Mouse (Mus musculus): ENCODE measurements around the gene Igf2r. TPM values are rescaled to one million over a fixed set of nuclear protein-coding genes. Genes with fewer than 3 reads are reported as not detected.

Igf2r gene
- polyA plus RNA-seq, 1 experiment from 2014 or later, result 121 TPM

GRCm38 (mm10) chr17:12659233-12659632, 110.2 kb downstream of the Igf2r start:
- no peak overlapping the region for H3K4me2 ChIP-seq
- no peaks in the 10 kb centered on the region for H3K36me3 ChIP-seq
- 0 out of 2 replicates have a peak, but pooled peaks cover 4% of the 10 kb centered on the region for H3K27me3 ChIP-seq
- H3K4me3 ChIP-seq, result no peak overlapping the region
- no peak for ATAC-seq (replicated peaks; ENCODE audit: insufficient number of reproducible peaks, insufficient read depth, low FRiP score, low read depth)
- peaks cover 14% of the 10 kb centered on the region for H3K4me1 ChIP-seq (replicated peaks)
- no peak overlapping the region for H3K9ac ChIP-seq
- no peaks in the 10 kb centered on the region for H3K9me3 ChIP-seq (replicated peaks)
- 88% methylated on average over 10 of the region's 10 CpGs for WGBS
- no peak overlapping the region for H3K27ac ChIP-seq

- 81% methylated on average over 7 of the region's 7 CpGs for WGBS
- Histone ChIP-seq H3K9ac (no peak overlapping the region), H3K4me2 (no peak overlapping the region), H3K9me3 (replicated peaks) (no peaks in the 10 kb centered on the region), H3K36me3 (no peaks in the 10 kb centered on the region), H3K4me3 (no peak overlapping the region), H3K27me3 (0 out of 2 replicates have a peak, but pooled peaks cover 4% of the 10 kb centered on the region), H3K27ac (no peak overlapping the region), H3K4me1 (replicated peaks) (peaks cover 10% of the 10 kb centered on the region)
- ATAC-seq (replicated peaks; ENCODE audit: insufficient number of reproducible peaks, insufficient read depth, low FRiP score, low read depth), result no peak
These were observed 110.7 kb downstream of the Igf2r start for GRCm38 (mm10) chr17:12658784-12659183.

DNA sequence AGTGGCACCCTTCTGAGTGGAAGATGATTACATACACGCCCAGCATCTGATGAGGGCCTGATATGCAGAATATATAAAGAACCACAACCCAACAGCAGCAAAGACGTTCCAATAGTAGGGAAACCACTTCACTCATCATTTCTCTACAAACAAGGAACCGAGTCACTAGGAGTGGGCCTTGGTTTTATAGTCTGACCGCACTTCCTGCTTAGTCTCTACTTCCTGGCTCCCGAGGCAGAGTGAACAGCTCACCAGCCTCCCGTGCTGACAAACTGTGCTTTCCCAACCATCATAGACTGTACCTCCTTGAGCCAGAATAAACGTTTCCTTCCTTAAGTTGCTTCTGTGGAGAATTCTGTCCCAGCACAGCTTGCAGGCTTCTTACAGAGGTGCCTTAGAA, 113.6 kb downstream of the Igf2r start:
- Histone ChIP-seq H3K36me3 (no peaks in the 10 kb centered on the region), H3K4me2 (no peak overlapping the region), H3K4me1 (replicated peaks) (peaks cover 18% of the 10 kb centered on the region), H3K27me3 (no peaks in the 10 kb centered on the region), H3K9me3 (replicated peaks) (no peaks in the 10 kb centered on the region), H3K27ac (no peak overlapping the region), H3K4me3 (no peak overlapping the region), H3K9ac (no peak overlapping the region)
- no peak for ATAC-seq (replicated peaks; ENCODE audit: insufficient number of reproducible peaks, insufficient read depth, low FRiP score, low read depth)
- WGBS, result 70% methylated on average over 7 of the region's 7 CpGs

- no peak overlapping the region for H3K4me3 ChIP-seq
- H3K9ac ChIP-seq, result no peak overlapping the region
- no peaks in the 10 kb centered on the region for H3K27me3 ChIP-seq
- ATAC-seq (replicated peaks; ENCODE audit: insufficient number of reproducible peaks, insufficient read depth, low FRiP score, low read depth), result no peak
- 83% methylated on average over 3 of the region's 3 CpGs for WGBS
- no peaks in the 10 kb centered on the region for H3K9me3 ChIP-seq (replicated peaks)
- H3K4me1 ChIP-seq (replicated peaks), result peaks cover 18% of the 10 kb centered on the region
- no peak overlapping the region for H3K27ac ChIP-seq
- H3K36me3 ChIP-seq, result no peaks in the 10 kb centered on the region
- no peak overlapping the region for H3K4me2 ChIP-seq
These were observed 115.4 kb downstream of the Igf2r start for GRCm38 (mm10) chr17:12654061-12654460.

GRCm38 (mm10) chr17:12652604-12653003, 116.9 kb downstream of the Igf2r start:
- Histone ChIP-seq H3K27ac (peak overlapping the region; percentile 43), H3K36me3 (no peaks in the 10 kb centered on the region), H3K9me3 (replicated peaks) (no peaks in the 10 kb centered on the region), H3K9ac (no peak overlapping the region), H3K4me2 (no peak overlapping the region; the same call in 1 of the 2 replicates), H3K4me3 (no peak overlapping the region), H3K27me3 (no peaks in the 10 kb centered on the region), H3K4me1 (replicated peaks) (peaks cover 18% of the 10 kb centered on the region)
- WGBS, result 47% methylated on average over 11 of the region's 11 CpGs
- peak; percentile 73; the same call in 1 of the 2 replicates for ATAC-seq (replicated peaks; ENCODE audit: insufficient number of reproducible peaks, insufficient read depth, low FRiP score, low read depth)

DNA sequence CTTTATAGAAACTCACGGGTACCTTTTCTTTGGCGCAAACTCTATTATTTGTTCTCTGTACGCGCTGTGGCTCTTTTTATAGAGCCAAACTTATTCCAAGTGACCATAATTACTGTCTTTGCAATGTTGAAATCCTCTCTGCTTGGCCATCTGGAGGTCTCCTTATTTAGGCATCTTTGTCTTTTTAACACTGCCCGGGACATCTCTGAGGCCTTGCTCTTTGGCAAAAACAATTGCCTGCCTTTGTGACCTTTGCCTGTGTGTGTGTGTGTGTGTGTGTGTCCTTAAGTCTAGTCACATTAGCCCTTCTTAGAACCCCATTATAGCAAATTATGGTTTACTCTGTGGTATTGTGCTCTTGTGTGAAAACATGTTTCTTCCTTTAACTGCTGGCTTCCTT, 124.0 kb downstream of the Igf2r start:
- Histone ChIP-seq H3K4me3 (no peak overlapping the region), H3K27me3 (no peaks in the 10 kb centered on the region), H3K4me1 (replicated peaks) (no peaks in the 10 kb centered on the region), H3K4me2 (no peak overlapping the region), H3K27ac (no peak overlapping the region), H3K9ac (no peak overlapping the region), H3K36me3 (no peaks in the 10 kb centered on the region), H3K9me3 (replicated peaks) (no peaks in the 10 kb centered on the region)
- no peak for ATAC-seq (replicated peaks; ENCODE audit: insufficient number of reproducible peaks, insufficient read depth, low FRiP score, low read depth)
- WGBS, result 91% methylated on average over 5 of the region's 5 CpGs

GRCm38 (mm10) chr17:12641087-12641486, 128.4 kb downstream of the Igf2r start:
- Histone ChIP-seq H3K36me3 (no peaks in the 10 kb centered on the region), H3K4me1 (replicated peaks) (no peaks in the 10 kb centered on the region), H3K9ac (no peak overlapping the region), H3K4me3 (no peak overlapping the region), H3K27ac (no peak overlapping the region), H3K9me3 (replicated peaks) (no peaks in the 10 kb centered on the region), H3K4me2 (no peak overlapping the region), H3K27me3 (peaks cover 3% of the 10 kb centered on the region; the same call in 1 of the 2 replicates)
- no peak for ATAC-seq (replicated peaks; ENCODE audit: insufficient number of reproducible peaks, insufficient read depth, low FRiP score, low read depth)
- WGBS, result 58% methylated on average over 4 of the region's 4 CpGs

DNA sequence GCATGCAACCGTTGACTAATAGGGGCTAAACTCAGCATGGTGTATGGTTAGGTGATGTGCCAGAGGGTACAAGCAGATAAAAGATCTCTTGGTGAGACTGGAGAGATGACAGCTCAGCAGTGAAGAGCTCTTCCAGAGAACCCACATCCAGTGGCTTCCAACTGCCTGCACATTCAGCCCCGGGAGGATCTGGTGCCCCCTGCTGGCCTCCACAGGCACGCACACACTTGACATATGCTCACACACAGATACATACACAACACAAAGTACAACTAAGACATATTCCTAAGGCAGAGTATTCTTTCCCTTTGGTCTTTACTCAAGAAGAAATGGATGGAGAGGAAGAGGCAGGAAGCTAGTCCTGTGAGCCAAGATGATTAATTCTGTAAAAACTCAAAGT, 129.9 kb downstream of the Igf2r start:
- 91% methylated on average over 3 of the region's 3 CpGs for WGBS
- no peak overlapping the region for H3K9ac ChIP-seq
- no peaks in the 10 kb centered on the region for H3K9me3 ChIP-seq (replicated peaks)
- peaks cover 3% of the 10 kb centered on the region; the same call in 1 of the 2 replicates for H3K27me3 ChIP-seq
- ATAC-seq (replicated peaks; ENCODE audit: insufficient number of reproducible peaks, insufficient read depth, low FRiP score, low read depth), result no peak
- no peak overlapping the region for H3K4me3 ChIP-seq
- H3K27ac ChIP-seq, result no peak overlapping the region
- H3K4me1 ChIP-seq (replicated peaks), result no peaks in the 10 kb centered on the region; the same call in 1 of the 2 replicates
- no peaks in the 10 kb centered on the region for H3K36me3 ChIP-seq
- H3K4me2 ChIP-seq, result no peak overlapping the region

- no peak overlapping the region for H3K9ac ChIP-seq
- peaks cover 3% of the 10 kb centered on the region; the same call in 1 of the 2 replicates for H3K27me3 ChIP-seq
- no peak overlapping the region for H3K4me2 ChIP-seq
- H3K4me3 ChIP-seq, result no peak overlapping the region
- H3K27ac ChIP-seq, result no peak overlapping the region
- ATAC-seq (replicated peaks; ENCODE audit: insufficient number of reproducible peaks, insufficient read depth, low FRiP score, low read depth), result no peak
- H3K4me1 ChIP-seq (replicated peaks), result peaks cover 16% of the 10 kb centered on the region
- 44% methylated on average over 4 of the region's 4 CpGs for WGBS
- H3K36me3 ChIP-seq, result no peaks in the 10 kb centered on the region
- H3K9me3 ChIP-seq (replicated peaks), result no peaks in the 10 kb centered on the region
These were observed 134.7 kb downstream of the Igf2r start for GRCm38 (mm10) chr17:12634814-12635213.

Other genes starting within 250 kb of the Igf2r start
- gene Slc22a2, start 185.5 kb downstream of the Igf2r start, polyA plus RNA-seq (2015; fragmentation: Nextera tagmentation; extraction: Ambion mirVana), result not detected in 2 replicates
- gene Slc22a1, start 93.8 kb downstream of the Igf2r start, polyA plus RNA-seq (2015; fragmentation: Nextera tagmentation; extraction: Ambion mirVana), result 30.5 and 51.0 TPM in 2 replicates
- gene Mas1, start 98.5 kb upstream of the Igf2r start, polyA plus RNA-seq (2015; fragmentation: Nextera tagmentation; extraction: Ambion mirVana), result 0.49 and 0.66 TPM in 2 replicates
- 0.08 TPM in 1 of 2 replicates, not detected in the other for gene Mrgprh, start 106.4 kb upstream of the Igf2r start, polyA plus RNA-seq (2015; fragmentation: Nextera tagmentation; extraction: Ambion mirVana)
- 0.77 and 1.3 TPM in 2 replicates for gene Pnldc1, start 140.6 kb upstream of the Igf2r start, polyA plus RNA-seq (2015; fragmentation: Nextera tagmentation; extraction: Ambion mirVana)
- gene Tcp1, start 146.0 kb upstream of the Igf2r start, polyA plus RNA-seq (2015; fragmentation: Nextera tagmentation; extraction: Ambion mirVana), result 283 and 316 TPM in 2 replicates
- gene Mrpl18, start 146.7 kb upstream of the Igf2r start, polyA plus RNA-seq (2015; fragmentation: Nextera tagmentation; extraction: Ambion mirVana), result 165 and 199 TPM in 2 replicates
- 0.29 and 0.40 TPM in 2 replicates for gene Acat3, start 170.9 kb upstream of the Igf2r start, polyA plus RNA-seq (2015; fragmentation: Nextera tagmentation; extraction: Ambion mirVana)
- gene Acat2, start 191.1 kb upstream of the Igf2r start, polyA plus RNA-seq (2015; fragmentation: Nextera tagmentation; extraction: Ambion mirVana), result 26.5 and 46.7 TPM in 2 replicates
- 73.4 and 76.1 TPM in 2 replicates for gene Wtap, start 224.5 kb upstream of the Igf2r start, polyA plus RNA-seq (2015; fragmentation: Nextera tagmentation; extraction: Ambion mirVana)
- gene Sod2, start 237.2 kb upstream of the Igf2r start, polyA plus RNA-seq (2015; fragmentation: Nextera tagmentation; extraction: Ambion mirVana), result 376 and 436 TPM in 2 replicates

Measured in heart, embryonic 15.5 days (tissue).